Mouse (Mus musculus) CH12F3 (cell line): ENCODE measurements around the gene Isy1.
"Not testable (repeated sequence)": the region's sequence is repeated elsewhere in the genome, so short reads cannot be mapped to it uniquely, and the experiment has no call there.

Experiments used
- in situ Hi-C: fragments of 300-500 bp; cut with MboI; formaldehyde crosslinking; loops from 2 replicates; pipeline ENCODE4 v1.14.3; 2020; ENCODE audit warnings: low sequenced_read_pairs

The Isy1 gene

DNA sequence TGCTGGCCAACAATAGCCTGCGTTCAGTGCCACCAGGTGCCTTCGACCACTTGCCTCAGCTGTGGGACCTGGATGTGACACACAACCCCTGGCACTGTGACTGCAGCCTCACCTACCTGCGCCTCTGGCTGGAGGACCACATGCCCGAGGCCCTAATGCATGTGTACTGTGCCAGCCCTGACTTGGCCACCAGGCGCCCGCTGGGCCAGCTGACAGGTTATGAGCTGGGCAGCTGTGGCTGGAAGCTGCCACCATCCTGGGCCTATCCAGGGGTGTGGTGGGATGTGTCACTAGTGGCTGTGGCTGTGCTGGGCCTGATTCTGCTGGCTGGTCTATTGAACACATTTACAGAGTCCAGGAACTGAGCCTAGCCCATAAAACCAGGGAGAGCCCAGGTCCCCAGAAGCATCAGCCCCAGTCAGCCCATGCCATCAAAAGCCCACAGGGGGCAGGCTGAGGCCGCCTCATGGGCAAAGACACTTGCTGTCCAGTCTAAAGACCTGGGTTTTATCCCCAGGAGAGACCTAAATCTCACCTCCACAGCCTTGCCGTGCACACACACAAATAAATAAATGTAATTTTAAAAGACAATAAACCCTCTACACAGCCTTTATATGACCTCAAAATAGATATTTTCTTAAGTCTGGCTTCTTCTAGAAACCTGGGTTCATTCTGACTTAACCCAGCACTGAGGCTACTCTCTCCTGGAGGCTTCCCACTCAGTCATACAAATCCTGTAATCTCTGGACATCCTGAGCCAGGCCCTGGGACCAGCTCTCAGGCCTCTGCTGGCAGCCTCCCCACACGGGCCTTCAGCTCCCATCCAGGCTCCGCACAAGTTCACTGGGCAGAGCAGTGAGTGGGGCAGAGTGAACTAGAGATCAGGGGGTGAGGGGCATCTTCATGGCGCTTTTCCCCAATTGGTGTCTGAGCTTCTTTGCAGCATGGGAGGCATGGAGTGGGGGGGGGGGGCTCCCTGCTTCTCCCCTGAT lies 59.1 kb downstream of the Isy1 start:
- in situ Hi-C loops = no loop called here

- in situ Hi-C loops = no loop called here
These were observed 60.1 kb downstream of the Isy1 start for GRCm38 (mm10) chr6:87778294-87779173.

GRCm38 (mm10) chr6:87777842-87778241 lies 60.8 kb downstream of the Isy1 start, which contains the start of gene Gp9:
Gp9 (plus strand) TSS chr6:87778072.
- in situ Hi-C loops = no loop called here

- in situ Hi-C loops = no loop called here
These were observed 61.9 kb downstream of the Isy1 start for GRCm38 (mm10) chr6:87776663-87777062.

DNA sequence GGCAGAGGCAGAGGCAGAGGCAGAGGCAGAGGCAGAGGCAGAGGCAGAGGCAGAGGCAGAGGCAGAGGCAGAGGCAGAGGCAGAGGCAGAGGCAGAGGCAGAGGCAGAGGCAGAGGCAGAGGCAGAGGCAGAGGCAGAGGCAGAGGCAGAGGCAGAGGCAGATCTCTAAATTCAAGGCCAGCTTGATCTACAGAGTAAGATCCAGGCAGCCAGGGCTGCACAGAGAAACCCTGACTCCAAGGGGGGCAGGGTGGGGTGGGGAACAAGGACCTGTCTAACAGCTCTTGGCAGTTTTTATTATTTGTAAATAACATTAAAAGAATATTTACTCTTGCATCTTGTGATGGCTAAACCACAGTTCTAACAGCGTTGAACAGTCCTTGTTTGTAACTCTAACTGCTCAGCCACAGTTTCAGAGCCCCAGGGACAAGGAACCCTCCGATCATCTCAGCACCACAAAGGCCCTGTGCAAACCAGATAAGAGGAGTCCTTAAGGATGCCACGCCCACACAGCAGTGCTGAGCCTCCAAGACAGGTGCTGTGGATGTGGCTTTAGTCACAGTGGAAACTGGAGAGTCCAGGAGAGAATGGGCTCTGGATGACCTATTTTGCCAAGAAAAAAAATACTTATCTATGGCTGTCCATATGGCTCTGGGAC lies 62.9 kb downstream of the Isy1 start:
- in situ Hi-C loops = no loop called here

DNA sequence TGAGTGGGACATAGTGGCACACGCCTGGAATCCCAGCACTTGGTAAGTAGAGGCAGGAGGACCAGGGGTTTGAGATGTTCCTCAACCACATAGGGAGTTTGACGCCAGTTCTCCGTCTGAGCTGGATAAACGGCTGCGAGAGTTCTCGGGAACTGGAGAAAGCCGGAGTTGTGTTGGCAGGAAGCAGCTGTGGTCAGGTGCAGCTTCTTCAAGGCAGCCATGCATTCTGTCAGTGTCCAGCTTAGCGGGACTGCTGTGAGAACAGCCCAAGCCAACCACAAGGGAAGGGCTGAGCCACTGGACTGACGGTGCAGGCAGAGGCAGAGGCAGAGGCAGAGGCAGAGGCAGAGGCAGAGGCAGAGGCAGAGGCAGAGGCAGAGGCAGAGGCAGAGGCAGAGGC lies 63.7 kb downstream of the Isy1 start:
- in situ Hi-C loops = no loop called here

GRCm38 (mm10) chr6:87774466-87774865 lies 64.1 kb downstream of the Isy1 start:
- in situ Hi-C loops = no loop called here

GRCm38 (mm10) chr6:87770626-87771025 lies 68.0 kb downstream of the Isy1 start:
- in situ Hi-C loops = no loop called here

DNA sequence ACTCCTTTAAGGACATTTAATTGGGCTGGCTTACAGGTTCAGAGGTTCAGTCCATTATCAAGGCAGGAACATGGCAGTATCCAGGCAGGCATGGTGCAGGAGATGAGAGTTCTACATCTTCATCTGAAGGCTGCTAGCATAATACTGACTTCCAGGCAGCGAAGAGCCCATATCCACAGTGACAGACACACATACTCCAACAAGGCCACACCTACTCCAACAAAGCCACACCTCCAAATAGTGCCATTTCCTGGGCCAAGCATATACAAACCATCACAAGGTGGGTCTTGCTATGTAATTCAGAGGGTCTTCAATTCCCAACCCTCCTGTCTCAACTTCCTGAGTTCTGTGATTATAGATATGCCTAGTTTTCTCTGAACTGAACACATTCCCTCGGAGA lies 74.3 kb downstream of the Isy1 start:
- in situ Hi-C loops = not testable (repeated sequence)
